Mouse (Mus musculus): ENCODE results near the gene 3110009E18Rik. TPM values are rescaled to one million over a fixed set of nuclear protein-coding genes. Genes with fewer than 3 reads are reported as not detected.

The 3110009E18Rik gene
- total RNA-seq, 2 experiments from 2014 or later: 4.9 to 5.4 TPM

DNA sequence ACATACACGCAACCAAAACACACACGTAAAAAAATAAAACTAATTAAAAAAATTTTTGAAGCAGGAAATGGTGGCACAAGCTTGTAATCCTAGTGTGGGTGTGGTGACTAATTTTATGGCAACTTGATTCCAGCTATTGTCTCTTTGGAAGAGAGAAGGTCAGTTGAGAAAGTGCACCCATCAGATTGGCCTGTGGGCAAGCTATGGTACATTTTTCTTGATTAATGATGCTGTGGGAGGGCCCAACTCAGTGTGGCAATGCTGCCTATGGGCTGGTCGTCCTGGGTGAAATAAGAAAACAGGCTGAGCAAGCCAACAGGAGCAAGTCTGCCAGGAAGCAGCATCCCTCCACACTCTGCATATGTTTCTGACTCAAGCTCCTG lies 19.8 kb upstream of the 3110009E18Rik start:
- DNase-seq: no peak

DNA sequence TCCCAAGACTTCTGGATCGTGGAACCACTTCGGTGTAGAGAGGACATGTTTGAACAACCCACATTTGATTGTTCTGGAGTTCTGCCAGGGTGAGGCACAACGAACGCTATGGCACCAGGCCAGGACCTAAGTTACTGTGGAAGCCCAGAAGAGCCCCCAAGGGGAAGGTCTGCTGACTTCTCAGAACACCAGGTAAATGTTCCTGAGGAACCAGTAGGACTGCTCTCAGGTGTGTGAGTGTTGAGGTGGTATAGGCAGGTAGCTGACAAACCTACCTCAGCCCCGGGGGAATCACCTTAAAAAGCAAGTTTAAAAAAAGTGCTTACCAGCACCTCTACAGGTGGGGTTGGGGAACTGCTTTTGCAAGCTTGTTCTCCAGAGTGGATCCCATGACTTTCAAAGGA lies 15.4 kb upstream of the 3110009E18Rik start:
- DNase-seq: no peak

DNA sequence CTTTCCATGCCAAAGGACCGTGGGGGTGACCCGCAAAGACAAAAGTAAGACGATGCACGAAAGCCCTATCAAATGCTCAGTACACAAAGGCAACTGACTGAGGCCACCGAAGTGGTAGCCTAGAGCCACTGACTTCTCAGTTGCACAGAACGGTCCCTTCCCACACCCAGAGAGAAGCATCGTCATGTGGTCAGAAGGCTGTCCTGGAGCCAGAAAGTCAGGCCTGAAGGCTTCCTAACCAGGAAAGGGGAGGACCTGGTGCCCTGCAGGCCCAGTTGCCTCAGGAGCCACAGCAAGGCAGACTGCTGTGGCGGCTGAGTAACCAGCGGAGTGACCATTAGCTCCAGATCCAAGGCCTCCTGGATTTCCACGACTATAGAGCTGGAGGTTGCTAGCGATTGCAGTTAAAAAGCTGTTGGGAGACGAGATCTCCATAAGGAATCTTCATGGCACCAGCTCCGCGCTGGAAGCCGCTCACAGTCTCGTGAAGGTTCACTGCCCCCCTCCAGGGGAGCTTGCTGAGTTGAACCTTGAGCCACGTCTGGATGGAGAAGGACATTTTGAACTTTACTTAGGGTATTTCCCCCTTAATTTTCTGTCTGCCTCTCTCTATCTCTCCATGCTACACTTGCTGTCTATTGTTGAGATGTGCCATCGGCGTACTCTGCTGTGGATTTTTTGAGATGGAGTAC lies 11.1 kb upstream of the 3110009E18Rik start:
- DNase-seq: no peak

DNA sequence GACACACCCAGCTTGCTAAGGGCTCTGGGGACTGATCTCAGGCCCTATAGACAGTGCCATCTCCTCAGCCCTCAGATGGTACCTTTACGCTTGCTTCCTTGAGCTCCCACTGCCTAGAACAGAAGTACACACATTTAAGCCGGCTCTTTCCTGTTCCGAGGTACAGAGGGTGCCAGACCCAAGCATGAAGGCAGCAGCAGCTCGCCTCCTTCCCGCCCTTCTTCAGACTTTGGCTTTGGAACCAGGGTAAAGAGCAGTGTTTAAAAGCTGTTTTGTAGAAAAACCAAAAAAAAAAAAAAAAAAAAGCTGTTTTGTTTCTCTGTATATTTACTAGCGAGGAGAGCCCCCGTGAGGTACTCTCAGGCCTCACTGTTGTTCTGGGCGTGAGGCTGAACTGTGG lies 9.2 kb upstream of the 3110009E18Rik start:
- no peak for DNase-seq

DNA sequence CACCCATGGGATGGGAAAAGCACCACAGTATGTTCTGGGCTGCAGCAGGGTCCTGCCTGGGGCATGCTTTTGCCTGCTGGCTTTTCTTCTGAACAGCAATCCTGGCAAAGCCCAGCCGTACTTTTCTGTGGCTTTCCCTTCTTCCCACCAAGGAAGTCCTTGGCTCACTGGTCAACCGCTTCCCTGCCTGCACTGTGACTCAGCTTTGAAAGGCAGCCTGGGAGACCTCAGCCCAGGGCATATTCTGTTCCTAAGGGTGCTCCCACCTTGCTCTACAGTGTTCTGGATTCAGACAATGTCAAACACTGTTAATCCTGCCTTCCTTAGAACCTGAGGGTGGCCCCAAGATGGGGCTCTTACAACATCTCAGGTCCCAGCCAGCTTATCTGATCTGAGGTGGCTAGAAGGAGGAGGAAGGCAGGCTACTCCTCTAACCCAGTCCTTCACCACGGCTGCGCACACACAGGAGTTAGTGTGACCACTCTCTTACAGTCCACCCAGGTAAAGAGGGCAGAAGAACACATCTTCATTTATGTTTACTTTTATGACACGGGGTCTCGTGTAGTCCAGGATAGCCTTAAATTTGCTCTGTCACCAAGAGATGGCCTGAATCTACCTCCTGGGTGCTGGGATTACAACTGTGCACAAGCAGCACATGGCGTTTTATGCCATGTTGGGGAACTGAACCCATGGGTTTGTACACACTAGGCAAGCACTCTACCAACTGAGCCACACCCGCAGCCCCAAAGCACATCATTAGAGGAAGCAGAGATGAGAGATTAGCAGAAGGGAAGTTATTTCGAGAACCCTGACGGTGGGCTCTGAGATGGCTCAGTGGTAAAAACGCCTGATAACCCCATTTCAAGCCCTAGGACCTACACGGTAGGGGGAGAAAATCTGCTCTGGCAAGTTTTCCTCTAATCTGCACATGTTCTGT lies 8.5 kb upstream of the 3110009E18Rik start:
- no peak for DNase-seq

DNA sequence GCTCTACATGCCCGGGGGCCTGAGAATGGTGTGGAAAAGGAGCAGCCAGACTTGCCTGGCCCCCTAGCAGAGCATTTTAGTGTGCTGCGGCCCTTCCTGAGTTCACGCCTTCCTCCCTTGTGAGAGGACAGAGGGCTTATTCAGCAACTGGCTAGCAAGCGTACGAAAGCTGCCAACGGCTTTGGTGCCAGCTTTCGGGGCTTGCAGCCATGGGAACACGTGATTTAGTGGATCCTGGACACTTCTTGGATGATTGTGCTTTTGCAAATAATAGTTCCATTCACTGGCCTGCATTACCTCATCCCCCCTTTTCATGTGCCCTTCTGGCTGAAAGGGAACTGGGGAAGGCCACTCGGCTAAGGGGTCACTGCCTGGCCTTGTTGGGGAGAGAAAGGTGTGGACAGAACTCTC lies 5.3 kb upstream of the 3110009E18Rik start:
- DNase-seq: peak; percentile 54

DNA sequence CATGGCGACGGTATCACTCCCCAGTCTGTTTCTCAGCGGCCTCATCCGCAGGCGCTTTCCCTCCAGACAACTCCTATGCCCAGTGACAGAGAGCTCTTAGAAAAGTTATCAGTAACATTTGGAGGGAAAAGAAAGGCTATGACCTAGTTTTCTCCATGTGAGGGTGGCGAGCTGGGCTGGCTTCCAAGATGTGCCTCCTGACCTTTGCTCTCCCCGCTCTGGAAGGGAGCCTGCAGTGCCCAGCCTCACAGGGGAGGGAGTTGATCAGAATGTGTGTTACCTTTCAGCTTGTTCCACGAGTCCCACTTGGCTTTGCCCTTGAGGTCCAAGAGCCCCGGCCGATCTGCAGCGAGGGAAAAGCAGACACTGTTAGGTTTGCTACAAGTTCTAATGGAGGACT lies 4.9 kb upstream of the 3110009E18Rik start:
- no peak for DNase-seq

DNA sequence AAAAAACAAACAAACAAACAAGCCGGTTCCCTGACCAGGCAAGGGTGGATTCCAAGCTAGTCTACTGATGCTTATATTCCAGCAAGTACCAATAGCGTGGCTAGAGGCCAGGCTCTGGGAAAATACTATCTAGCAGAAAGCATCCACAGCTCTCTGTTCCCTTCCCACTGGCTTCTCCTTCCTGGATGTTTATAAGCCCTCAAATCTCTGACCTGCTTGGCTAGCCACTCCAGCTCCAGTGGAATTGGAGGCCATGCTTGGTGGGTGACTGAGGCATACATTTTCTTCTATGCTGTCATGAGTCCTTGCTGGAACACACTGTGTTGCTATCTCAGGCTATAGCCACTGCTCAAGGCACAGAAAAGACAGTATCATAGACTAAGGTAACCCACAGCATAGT lies 2.1 kb upstream of the 3110009E18Rik start:
- DNase-seq: no peak

DNA sequence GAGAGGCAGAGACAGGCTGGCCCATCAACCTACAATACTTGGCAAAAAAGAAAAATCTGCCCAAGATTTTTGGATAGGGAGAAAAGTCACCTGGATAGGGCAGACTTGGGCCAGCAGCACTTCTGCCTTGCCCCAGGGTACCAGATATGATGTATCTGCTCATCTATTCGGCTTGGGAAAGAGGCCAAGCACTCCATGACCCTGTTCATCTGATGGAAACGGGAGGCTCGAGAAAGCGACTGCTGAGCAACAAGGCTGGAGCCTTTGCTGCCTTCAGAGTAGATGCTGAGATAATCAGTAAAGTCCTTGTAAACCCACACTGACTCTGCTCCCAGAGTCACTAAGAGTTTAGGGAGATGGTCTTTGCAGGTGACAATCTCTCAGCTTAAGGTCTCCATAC lies 1.6 kb upstream of the 3110009E18Rik start:
- no peak for DNase-seq

DNA sequence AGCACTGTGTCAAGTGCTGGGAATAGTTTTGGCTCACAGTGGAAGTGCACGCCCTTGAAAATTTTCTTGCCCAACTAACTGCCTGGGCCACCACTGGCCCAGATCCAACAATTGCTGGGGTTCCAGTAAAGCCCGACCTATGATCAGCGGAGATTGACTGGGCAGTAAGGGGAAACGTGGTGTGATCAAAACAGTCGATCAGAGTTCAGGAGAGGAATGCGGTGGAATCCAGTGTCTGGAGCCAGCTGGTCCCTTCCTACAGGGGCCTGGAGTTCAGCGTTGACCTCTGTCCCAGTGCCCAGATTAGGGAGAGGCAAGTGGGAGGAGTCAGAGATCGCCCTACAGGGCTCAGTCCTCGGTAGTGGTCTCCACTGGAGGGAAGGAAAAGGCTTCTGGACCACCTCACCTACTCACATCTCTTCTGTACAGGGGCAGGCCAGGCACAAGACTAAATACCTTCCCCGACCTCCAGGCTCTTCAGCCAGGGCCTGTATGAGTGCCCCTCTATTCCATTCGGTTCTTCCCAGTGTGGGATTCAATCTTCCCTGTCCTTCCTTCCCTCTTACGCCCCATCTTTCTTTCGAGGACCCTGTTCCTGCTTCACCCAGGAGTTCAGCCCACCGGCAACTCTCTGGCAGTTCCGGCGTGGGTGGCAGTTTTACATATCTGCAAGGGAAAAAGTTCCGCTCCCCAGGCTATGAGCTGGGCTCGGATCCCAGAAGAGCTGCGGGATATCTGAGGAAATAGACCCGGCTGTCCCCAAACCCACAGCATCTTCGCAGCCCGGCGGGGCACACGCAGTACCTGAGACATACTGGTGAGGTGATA lies 632 bp upstream of the 3110009E18Rik start:
- peak; percentile 42 for DNase-seq

DNA sequence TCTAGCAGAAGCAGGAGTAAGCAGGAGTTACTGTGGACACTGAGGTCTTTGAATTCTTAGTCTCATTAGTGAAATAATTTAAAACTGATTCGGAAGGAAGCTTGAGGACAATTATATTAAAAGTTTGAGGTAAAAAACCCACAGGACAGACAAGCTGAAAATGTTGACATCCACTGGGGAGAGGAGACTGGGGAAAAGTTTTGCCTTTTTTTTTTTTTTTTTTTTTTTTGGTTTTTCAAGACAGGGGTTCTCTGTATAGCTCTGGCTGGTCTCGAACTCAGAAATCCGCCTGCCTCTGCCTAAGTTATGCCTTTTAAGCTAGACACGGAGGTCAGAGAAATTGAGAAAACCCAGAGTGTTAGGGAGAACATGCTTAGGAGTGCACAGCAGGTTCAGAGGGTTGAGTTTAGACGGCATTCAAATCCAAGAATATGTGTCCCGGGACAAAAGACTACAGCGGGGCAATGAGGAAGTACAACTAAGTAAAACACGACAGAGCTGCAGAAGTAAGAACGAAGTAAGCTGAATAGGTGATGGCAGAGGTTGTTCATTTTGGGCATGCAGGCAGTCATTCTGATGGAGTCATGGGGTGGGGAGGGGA lies 1.0 kb downstream of the 3110009E18Rik start:
- no peak for DNase-seq

DNA sequence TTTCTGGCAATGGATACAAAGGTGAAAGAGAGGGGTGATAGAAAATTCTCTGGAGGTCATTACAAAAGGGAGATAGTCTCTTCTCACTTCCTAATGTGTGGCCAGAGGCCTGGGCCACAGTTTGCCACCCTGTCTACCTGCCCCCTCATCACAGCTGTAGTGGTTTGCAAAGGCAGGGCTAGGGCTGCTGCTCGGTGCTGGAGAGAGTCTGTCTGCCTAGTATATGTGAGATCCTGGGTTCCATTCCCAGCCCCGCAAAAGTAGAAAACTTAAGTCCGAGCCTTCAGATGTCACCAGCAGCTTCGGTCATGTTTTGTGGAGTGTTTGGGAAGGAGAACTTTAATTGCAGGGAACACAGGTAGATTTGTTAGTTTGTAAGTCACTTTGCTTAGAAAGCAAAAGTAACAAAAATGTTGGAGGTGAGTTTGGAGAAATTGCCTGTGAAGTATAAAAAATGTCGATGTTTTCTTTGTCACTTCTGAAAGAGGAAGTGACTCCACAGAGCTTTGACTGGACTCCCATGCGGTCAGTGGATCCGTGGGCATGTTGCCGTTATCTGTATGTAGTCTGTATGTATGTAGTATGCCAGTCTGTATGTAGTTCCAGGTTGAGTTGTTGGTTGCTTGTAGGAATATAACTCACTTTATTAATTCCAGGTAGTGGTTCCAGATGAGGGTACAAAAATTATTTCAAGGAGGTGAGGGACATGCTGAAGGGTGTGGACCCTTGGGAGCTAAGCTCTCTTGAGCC lies 1.8 kb downstream of the 3110009E18Rik start:
- DNase-seq: no peak

DNA sequence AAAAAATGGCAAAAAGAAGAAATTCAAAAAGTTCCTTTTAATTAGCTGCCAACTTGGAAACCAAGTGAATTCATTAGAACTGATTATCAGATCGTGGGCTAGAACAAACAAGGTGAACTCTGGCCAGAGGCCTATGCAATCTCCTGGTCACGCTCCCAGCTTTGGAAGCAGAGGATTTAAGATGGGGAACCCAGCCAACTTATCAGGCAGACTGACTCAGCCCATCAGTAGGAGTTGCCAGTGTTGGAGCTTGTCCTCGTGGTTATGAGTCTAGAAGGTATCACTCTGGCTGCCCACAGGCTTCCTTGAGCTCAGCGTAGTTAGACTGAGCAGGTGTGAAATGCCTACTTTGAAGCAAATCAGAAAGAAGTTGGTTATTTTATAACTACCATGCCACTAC lies 3.9 kb downstream of the 3110009E18Rik start:
- DNase-seq: no peak

DNA sequence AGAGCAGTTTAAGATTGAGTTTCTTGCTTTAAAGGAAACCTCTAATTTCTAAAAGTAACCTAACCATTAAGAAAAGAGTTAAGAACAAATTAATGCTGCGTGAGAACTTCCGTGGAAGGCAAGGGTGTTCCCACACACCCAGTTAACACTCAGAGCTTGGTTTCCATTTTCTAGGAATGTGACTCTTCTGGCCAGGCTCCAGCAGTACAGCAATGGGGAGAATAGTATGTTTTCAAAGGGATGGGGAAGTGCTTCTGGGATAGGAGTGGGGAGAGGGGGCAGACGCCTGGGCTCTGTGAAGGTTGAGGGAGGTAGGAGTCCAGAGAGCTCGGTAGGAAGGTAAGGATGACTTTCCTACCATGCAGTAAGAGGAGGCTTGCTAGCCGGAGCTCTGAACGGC lies 4.5 kb downstream of the 3110009E18Rik start:
- no peak for DNase-seq

DNA sequence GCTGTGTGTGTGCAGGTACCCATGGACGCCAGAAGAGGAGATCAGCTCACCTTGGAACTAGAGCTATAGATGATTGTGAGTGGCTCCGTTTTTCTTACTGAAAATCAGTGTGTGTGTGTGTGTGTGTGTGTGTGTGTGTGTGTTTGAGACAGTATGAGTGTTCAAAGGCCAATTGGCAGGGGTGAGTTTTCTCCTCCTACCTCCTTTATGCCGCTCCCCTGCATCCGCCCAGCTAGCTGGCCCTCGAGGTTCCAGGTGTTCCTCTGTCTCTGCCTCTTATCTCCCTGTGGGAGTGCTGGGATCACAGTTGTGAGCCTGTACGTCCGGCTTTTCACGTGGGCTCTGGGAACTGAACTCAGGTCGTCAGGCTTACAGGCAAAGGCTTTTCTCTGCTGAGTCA lies 5.3 kb downstream of the 3110009E18Rik start:
- no peak for DNase-seq

DNA sequence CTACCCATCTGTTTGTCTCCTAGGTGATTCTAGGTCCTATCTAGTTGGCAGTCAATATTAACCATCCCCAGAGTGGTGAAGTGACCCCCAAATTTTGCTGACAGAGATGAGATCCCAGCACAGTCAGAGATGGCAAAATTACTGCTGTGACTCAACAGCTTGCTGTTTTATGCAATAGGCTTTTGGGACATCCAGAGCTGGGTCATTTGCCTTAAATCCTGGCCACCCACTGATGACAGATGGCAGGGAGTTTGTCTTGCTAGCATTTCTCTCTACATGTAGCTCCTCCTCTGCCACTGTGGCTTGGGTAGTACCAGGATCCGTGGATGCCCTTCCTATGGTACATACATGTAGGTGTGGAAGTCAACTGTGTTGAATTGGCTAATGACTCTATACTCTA lies 11.4 kb downstream of the 3110009E18Rik start:
- no peak for DNase-seq

DNA sequence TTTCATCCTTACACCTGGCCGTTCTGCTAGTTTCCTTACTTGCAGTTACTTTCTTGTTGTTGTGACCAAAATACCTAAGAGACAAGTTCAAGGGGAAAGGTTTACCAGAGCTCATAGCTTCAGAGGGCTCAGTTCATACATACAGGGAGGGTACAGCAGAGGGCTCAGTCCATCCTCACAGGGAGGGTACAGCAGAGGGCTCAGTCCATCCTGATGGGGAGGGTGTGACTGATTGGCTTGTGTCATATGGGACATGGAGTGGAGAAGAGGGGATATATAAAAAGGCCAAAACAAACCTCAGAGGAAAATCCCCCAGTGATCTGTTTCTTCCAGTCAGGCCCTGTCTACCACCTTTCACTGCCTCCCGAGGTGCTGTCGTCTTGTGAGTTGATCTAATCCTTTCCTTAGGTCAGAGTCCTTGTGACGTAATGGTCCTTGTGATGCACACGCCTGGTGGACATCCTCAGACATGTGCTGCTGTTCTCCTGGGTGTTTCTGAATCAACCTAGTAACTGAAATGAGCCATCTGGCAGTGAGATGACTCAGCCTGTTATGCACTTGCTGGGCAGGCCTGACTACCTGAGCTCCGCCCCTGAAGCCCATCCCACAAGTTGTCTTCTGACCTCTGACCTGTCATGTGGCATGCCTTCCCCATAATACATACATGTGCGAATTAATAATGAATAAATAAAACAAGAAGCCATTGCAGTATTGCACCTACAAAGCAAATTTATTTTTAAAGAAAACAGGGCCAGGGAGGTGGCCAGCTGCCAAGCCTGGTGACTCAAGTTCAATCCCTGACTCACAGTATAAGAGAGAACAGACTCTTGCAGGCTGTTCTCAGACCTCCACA lies 15.2 kb downstream of the 3110009E18Rik start:
- DNase-seq: no peak

DNA sequence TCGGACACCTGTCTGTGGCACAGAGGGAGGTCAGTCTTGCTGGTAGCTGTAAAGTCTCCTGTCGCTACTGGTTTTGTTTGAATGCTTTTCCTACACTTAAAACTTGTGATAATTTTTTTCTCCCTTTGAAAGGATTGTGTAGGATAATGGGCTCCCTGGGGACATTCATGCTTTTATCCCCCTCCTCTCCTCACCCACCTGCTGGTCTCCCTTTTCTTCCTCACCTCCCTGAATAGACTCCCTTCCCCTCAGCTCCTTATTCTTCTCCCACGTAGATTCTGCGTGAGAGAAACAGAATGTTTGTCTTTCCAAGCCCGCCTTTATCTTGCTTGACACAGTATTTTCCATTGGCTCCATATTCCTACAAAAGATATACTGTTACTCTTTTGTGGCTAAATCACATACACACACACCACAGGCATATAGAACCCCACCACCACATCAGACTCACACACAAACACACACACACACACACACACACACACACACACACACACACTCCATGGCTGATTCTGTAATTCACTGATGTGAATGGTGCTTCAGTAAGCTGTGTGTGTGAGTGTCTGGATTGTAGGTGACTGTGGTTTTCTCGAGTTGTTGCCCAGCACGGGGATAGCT lies 18.0 kb downstream of the 3110009E18Rik start:
- DNase-seq: no peak

DNA sequence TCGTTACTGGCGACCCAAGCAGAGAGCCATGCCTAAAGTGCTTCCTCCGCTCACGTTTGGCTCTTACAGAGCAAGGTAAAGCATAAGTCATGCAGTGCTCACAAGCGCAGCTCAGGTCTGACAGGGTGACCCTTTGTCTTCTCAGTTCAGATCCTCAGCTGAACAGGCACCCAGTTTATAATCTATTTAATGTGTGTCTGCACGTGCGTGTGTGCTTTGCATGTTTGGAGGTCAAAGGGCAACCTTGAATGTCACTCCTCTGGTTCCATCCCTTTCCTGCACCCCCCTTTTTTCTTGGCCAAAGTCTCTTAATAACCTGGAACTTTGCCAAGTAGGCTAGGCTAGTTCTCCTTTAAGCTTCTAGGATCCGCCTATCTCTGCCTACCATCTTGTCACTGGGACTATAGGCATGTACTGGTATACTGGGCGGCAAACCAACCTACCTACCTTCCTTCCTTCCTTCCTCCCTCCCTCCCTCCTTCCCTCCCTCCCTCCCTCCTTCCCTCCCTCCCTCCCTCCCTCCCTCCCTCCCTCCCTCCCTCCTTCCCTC lies 19.2 kb downstream of the 3110009E18Rik start:
- DNase-seq: no peak

DNA sequence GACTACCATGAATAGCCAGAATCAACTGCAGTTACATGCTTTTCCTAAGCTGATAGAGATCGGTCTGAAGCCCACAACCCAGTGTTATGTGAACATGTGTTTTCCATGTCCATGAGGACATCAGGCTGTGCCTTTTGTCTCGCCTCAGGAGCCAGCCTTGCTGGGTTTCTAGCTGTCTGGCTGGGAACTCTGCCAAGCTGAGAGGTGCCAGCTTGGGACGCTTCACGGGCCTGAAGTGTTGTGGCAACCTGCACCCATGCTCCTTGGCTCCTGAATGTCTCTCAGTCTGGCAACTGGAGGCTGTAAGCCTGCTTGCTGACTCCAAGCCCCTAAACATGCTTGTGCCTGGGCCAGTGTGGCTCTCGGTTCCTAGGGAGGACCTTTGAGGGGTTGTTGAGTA lies 21.6 kb downstream of the 3110009E18Rik start:
- peak; percentile 68 for DNase-seq
